Mouse (Mus musculus): ENCODE data around the gene Cds2.

DNA sequence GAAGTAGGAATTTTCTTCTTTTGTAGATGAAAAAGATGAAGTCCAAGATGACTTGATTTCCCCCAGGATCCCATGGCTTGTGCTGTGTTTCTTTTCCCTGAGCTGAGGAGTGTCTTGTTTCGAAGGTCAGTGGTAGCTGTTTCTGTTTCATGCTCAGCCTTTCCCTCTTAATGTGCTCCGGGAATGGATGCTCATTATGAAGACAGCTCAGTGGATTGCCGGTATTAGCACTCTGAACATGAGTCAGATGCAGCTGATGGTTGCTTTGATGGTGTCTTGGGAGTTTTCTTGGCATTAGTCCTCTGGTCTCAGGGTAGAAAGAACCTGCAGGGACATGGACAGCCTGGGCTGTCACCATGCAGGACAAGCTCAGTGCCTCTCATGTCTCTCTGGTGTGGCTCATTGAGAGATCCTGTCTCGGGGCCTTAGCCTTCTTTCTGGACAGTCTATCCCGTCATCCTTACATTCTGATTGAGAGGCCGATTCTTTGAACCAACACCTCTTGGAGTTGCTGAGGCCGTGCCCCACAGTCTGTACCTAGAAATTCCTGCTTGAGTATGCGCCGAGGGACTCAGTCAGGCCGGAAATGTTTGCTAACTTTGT lies 17.7 kb downstream of the Cds2 start:
- TF ChIP-seq CTCF (IDR thresholded peaks at IDR 0.05; ENCODE audit: low read depth, low read length): no peak
- no peak for TF ChIP-seq POLR2A (IDR thresholded peaks at IDR 0.05; ENCODE audit: insufficient read depth, low read length)
- TF ChIP-seq EP300 (IDR thresholded peaks at IDR 0.05; ENCODE audit: insufficient read depth, low read depth, low read length): no peak

All from ES-Bruce4 (cell line).